Mouse (Mus musculus): ENCODE measurements around the gene Serp2. TPM values are rescaled to one million over a fixed set of nuclear protein-coding genes. Genes with fewer than 3 reads are reported as not detected.

The Serp2 gene
- polyA plus RNA-seq, 1 experiment from 2014 or later = 75.8 TPM

DNA sequence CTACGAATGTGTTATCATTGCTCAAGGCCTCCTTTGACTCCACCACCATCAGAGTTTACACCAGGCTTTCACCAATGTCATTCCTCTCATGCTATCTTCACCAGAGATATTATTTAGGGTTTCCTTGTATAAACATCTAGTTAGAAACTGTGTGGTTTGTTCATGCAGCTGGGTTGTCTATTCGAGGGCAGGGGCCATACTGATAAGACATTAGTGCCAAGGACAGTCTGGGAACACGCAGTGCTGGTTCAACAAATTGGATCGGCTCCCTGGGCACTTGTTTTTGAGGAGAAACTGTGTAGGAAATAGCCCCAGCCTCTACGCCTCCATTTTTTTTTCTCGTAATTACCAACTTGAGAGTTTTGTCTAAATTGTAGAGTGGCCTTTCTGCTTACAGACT, 35.4 kb upstream of the Serp2 start:
- H3K9me3 ChIP-seq (replicated peaks) = no peaks in the 10 kb centered on the region
- H3K4me3 ChIP-seq = no peak overlapping the region
- 92% methylated on average over 6 of the region's 6 CpGs for WGBS
- no peak overlapping the region for H3K4me2 ChIP-seq
- H3K36me3 ChIP-seq (ENCODE audit: poor library complexity, severe bottlenecking) = no peaks in the 10 kb centered on the region
- no peaks in the 10 kb centered on the region for H3K27me3 ChIP-seq
- H3K9ac ChIP-seq = no peak overlapping the region
- H3K4me1 ChIP-seq = no peaks in the 10 kb centered on the region
- no peak overlapping the region for H3K27ac ChIP-seq
- no peak for ATAC-seq

DNA sequence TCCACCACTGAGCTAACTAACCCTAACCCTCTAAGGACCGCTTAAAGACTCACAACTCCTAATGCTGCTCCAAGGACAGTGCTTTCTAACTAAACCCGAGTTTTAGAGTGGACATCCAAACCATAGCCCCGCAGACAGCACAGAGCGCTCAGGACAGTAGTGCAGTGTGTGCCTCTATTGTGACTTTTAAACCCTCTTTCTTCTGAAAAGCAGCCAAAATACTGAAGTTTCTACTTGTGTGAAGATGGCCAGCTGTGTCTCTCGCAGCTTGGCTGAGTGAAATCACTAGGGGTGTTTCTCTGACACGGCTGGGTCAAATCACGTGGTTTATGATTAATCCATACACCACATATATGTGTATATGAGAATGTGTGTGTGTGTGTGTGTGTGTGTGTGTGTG, 33.4 kb upstream of the Serp2 start:
- Histone ChIP-seq H3K4me2 (no peak overlapping the region), H3K9ac (no peak overlapping the region), H3K27ac (no peak overlapping the region), H3K4me1 (no peaks in the 10 kb centered on the region), H3K9me3 (replicated peaks) (no peaks in the 10 kb centered on the region), H3K36me3 (ENCODE audit: poor library complexity, severe bottlenecking) (no peaks in the 10 kb centered on the region), H3K4me3 (no peak overlapping the region), H3K27me3 (no peaks in the 10 kb centered on the region)
- WGBS = 85% methylated on average over 7 of the region's 7 CpGs
- ATAC-seq = no peak

DNA sequence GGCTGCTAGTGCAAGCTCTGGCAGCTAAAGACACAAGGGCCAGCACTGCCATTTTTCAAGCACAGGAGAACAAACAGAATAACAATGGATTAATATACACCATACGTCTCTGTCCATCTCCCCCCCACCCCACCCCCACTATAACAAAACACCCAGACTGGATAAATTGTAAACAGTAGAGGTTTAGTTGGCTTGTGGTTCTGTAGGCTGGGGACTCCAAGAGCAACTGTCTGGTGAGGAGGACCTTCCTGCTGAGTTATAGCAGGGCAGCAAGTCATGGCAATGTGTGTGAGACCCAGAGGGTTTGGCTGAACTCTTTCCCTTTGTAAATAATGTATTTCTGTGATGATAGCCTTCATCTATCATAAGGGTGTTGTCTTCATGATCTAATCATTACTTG, 33.0 kb upstream of the Serp2 start:
- no peak for ATAC-seq
- Histone ChIP-seq H3K9ac (no peak overlapping the region), H3K9me3 (replicated peaks) (no peaks in the 10 kb centered on the region), H3K4me1 (no peaks in the 10 kb centered on the region), H3K36me3 (ENCODE audit: poor library complexity, severe bottlenecking) (no peaks in the 10 kb centered on the region), H3K27ac (no peak overlapping the region), H3K27me3 (no peaks in the 10 kb centered on the region), H3K4me2 (no peak overlapping the region), H3K4me3 (no peak overlapping the region)
- 88% methylated on average over 1 of the region's 1 CpGs for WGBS

DNA sequence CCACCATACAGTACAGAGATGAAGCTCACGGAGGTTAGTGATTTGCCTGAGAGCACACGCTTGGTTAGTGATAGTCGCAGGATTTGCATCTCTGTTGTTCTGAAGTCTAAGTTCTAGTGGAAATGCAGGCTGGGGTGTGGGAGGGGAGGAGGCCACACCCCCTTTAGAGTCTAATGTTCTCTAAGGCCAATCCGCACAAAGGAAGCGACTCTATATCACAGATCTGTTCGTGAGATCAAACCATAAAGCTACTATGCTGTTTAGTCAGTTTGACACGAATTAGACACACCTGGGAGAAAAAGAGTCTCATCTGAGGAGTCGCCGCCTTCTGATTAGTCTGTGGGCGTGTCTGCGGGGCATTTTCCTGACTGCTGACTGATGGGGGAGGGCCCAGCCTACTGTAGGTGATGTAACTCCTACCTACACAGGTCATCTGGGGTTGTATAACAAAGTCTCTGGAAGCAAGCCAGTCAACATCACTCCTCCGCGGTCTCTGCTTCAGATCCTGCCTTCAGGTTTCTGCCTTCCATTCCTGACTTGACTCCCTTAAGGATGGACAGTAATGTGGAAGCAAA, 29.2 kb upstream of the Serp2 start:
- H3K4me2 ChIP-seq = no peak overlapping the region
- H3K4me1 ChIP-seq = no peaks in the 10 kb centered on the region
- H3K4me3 ChIP-seq = no peak overlapping the region
- no peak overlapping the region for H3K27ac ChIP-seq
- no peak overlapping the region for H3K9ac ChIP-seq
- H3K36me3 ChIP-seq (ENCODE audit: poor library complexity, severe bottlenecking) = no peaks in the 10 kb centered on the region
- ATAC-seq = no peak
- H3K9me3 ChIP-seq (replicated peaks) = no peaks in the 10 kb centered on the region
- no peaks in the 10 kb centered on the region for H3K27me3 ChIP-seq
- 57% methylated on average over 13 of the region's 13 CpGs for WGBS

- Histone ChIP-seq H3K4me2 (no peak overlapping the region), H3K9ac (no peak overlapping the region), H3K4me1 (no peaks in the 10 kb centered on the region), H3K36me3 (ENCODE audit: poor library complexity, severe bottlenecking) (no peaks in the 10 kb centered on the region), H3K27ac (no peak overlapping the region), H3K27me3 (no peaks in the 10 kb centered on the region), H3K4me3 (no peak overlapping the region), H3K9me3 (replicated peaks) (no peaks in the 10 kb centered on the region)
- 93% methylated on average over 7 of the region's 7 CpGs for WGBS
- ATAC-seq = no peak
Measured at GRCm38 (mm10) chr14:76583985-76584384, 27.3 kb upstream of the Serp2 start.

DNA sequence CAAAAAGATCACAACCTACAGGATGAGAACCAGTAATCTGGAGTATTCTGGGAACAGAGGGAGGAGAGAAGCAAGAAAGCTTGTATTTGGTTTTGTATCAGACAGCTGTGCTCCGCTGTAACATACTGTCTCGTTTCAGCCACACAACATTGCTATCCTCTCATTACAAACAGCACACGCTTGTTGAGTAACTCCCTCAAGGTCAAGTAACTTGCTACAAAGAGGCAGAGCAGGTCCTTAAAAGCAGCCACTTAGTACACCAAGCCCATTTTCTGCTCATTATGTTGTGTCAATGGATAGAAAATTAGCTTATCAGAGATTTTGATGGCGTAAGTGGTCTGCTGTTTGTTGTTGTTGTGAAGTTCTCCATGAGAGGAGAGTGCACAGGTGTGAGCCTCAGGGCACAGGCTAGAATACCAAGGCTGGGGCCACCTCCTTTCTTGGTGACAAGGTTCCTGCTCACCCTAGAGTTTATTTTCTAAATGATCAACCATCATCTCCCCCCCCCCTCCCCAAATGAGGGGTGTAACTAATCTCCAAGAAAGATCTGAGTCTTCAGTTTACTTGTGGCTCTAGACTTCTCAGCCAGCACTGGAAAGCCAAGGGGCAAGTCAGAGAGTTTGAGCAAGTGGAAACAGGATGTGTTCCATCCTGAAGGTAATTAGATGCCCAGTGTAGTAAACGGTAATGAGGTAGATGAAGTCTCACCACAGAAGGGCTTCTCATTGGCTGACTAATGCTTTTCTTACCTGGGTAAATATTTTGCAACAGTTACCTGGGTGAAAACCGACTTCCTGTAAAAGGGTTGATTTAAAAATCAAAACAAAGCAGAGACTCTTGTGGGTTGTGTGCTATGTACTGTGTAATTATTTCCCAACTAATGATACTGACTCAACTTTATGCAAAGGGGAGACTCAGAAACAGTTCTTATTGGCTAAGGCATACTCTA, 25.6 kb upstream of the Serp2 start:
- Histone ChIP-seq H3K4me2 (no peak overlapping the region), H3K27ac (no peak overlapping the region), H3K9ac (no peak overlapping the region), H3K9me3 (replicated peaks) (no peaks in the 10 kb centered on the region), H3K36me3 (ENCODE audit: poor library complexity, severe bottlenecking) (no peaks in the 10 kb centered on the region), H3K4me3 (no peak overlapping the region), H3K27me3 (no peaks in the 10 kb centered on the region), H3K4me1 (peaks cover 5% of the 10 kb centered on the region)
- ATAC-seq = no peak
- WGBS = 86% methylated on average over 6 of the region's 6 CpGs

DNA sequence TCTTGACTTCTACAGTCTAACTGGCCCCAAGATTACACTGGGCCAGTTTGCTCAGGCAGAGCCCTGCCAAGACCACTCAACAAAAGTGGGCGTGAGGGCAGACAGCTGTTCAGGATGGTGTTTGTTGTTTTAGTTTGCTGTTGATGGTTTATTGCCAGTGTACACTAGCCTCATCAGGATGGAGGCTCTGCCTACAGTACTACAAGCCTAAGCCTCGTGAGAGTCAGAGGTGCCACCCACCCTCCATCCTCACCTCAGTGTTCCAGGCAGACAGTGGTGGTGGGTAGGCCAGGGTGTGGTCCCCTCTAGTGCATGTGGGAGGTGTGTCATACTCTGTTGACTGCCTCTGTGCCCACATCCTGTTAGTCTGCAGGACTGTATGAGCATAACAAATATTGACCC, 23.0 kb upstream of the Serp2 start:
- Histone ChIP-seq H3K4me1 (peaks cover 6% of the 10 kb centered on the region), H3K4me2 (no peak overlapping the region), H3K27me3 (no peaks in the 10 kb centered on the region), H3K9me3 (replicated peaks) (no peaks in the 10 kb centered on the region), H3K4me3 (no peak overlapping the region), H3K36me3 (ENCODE audit: poor library complexity, severe bottlenecking) (no peaks in the 10 kb centered on the region), H3K9ac (no peak overlapping the region), H3K27ac (no peak overlapping the region)
- 83% methylated on average over 2 of the region's 2 CpGs for WGBS
- ATAC-seq = no peak

DNA sequence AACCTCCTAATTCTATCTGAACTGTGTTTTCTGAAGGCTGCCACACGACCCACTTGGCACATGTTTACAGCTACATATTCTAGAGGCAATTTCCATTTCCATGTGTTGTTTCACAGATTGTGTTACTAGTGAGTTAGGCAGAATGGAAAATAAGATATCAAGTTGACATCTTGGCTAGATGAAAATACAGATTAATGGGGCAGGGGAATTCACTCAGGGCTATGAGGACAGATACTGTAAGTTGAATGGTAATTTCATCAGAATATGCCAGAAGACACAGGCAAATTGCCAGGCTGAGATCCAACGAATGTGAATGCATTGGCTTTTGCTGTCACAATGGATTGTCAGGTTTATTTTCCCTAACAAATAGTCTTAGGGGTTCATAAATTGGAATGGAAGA, 21.2 kb upstream of the Serp2 start:
- Histone ChIP-seq H3K27me3 (no peaks in the 10 kb centered on the region), H3K4me2 (no peak overlapping the region), H3K4me3 (no peak overlapping the region), H3K4me1 (peaks cover 6% of the 10 kb centered on the region), H3K36me3 (ENCODE audit: poor library complexity, severe bottlenecking) (no peaks in the 10 kb centered on the region), H3K9ac (no peak overlapping the region), H3K27ac (no peak overlapping the region), H3K9me3 (replicated peaks) (no peaks in the 10 kb centered on the region)
- ATAC-seq = peak; percentile 77; the same call in 1 of the 2 replicates
- WGBS = 44% methylated on average over 2 of the region's 2 CpGs

GRCm38 (mm10) chr14:76570292-76570691, 13.6 kb upstream of the Serp2 start:
- WGBS = 90% methylated on average over 7 of the region's 7 CpGs
- no peak overlapping the region for H3K4me2 ChIP-seq
- ATAC-seq = no peak

GRCm38 (mm10) chr14:76569271-76569961, 12.7 kb upstream of the Serp2 start:
- ATAC-seq = no peak
- Histone ChIP-seq H3K4me3 (no peak overlapping the region), H3K4me1 (no peaks in the 10 kb centered on the region), H3K4me2 (no peak overlapping the region), H3K36me3 (ENCODE audit: poor library complexity, severe bottlenecking) (no peaks in the 10 kb centered on the region), H3K9ac (no peak overlapping the region), H3K9me3 (replicated peaks) (no peaks in the 10 kb centered on the region), H3K27me3 (no peaks in the 10 kb centered on the region), H3K27ac (no peak overlapping the region)
- 77% methylated on average over 9 of the region's 9 CpGs for WGBS

More at GRCm38 (mm10) chr14:76570292-76570691, 13.6 kb upstream of the Serp2 start:
- Histone ChIP-seq H3K4me1 (no peaks in the 10 kb centered on the region), H3K9me3 (replicated peaks) (no peaks in the 10 kb centered on the region), H3K36me3 (ENCODE audit: poor library complexity, severe bottlenecking) (no peaks in the 10 kb centered on the region), H3K27ac (no peak overlapping the region), H3K27me3 (no peaks in the 10 kb centered on the region), H3K4me3 (no peak overlapping the region), H3K9ac (no peak overlapping the region)

DNA sequence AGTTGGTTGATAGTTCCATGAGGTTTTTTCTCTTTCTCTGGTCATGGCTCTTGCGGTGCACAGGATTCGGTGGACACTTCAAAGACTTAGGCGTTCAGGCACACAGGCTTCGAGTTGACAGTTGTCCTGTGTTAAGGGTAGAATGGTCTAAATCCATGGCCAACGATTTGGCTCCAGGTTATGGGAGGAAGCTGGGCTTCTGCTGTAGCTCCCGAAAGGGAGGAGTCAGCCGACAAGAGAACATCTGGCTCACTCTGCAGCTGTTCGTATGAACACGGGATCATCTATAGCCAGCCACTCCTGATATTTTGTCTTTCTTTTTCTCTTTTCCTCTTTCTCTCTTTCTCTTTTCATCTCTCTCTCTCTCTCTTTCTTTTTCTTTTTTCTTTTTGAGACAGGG, 11.9 kb upstream of the Serp2 start:
- H3K36me3 ChIP-seq (ENCODE audit: poor library complexity, severe bottlenecking) = no peaks in the 10 kb centered on the region
- H3K4me2 ChIP-seq = no peak overlapping the region
- H3K9me3 ChIP-seq (replicated peaks) = no peaks in the 10 kb centered on the region
- H3K4me3 ChIP-seq = no peak overlapping the region
- WGBS = 85% methylated on average over 9 of the region's 9 CpGs
- H3K27ac ChIP-seq = no peak overlapping the region
- no peak for ATAC-seq
- H3K4me1 ChIP-seq = no peaks in the 10 kb centered on the region
- H3K27me3 ChIP-seq = no peaks in the 10 kb centered on the region
- H3K9ac ChIP-seq = no peak overlapping the region

DNA sequence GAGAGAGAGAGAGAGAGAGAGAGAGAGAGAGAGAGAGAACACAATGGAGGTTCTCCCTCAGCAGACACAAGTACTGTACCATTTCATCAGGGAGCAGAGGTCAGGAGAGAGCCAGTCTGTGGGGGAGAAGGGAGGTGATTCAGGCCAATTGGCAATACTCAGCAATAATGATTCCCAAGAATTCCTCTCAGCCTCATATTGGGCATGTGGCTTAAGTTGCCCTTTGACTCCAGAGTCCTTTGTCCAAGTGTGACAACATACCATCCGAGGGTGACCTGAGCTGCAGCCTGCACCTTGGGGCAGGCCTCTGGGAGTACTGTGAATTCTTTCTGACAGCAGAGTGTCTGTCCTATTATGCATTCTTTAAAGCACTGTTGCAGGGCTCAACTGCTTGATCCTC, 10.6 kb upstream of the Serp2 start:
- H3K27ac ChIP-seq = no peak overlapping the region
- no peak overlapping the region for H3K9ac ChIP-seq
- H3K4me2 ChIP-seq = no peak overlapping the region
- no peak for ATAC-seq
- no peaks in the 10 kb centered on the region for H3K27me3 ChIP-seq
- H3K4me1 ChIP-seq = no peaks in the 10 kb centered on the region
- 61% methylated on average over 1 of the region's 1 CpGs for WGBS
- H3K36me3 ChIP-seq (ENCODE audit: poor library complexity, severe bottlenecking) = no peaks in the 10 kb centered on the region
- H3K4me3 ChIP-seq = no peak overlapping the region
- H3K9me3 ChIP-seq (replicated peaks) = no peaks in the 10 kb centered on the region

All from forebrain, embryonic 13.5 days (tissue).